12 mouse cellular contexts compared by ENCODE assay signal in genomic region chr14:120500021-120500560, GRCm38 (mm10). TPM values are rescaled to one million over a fixed set of nuclear protein-coding genes. Genes with fewer than 3 reads are reported as not detected.
DNase-seq lines count a peak whose midpoint lies in the region.
"Had no signal": no experiment of that assay in that cellular context is flagged by ENCODE, and none has a peak within 500 bp of the region (broad histone marks: within the 10 kb centered on the region; RNA-seq: fewer than 3 reads in every experiment).

No protein-coding gene starts in this region.

- intact Hi-C loops in left cerebral cortex, postnatal 25 days (cut with DNase I): loop anchor here (5.0 kb wide), 1 partner anchor 77 kb away; no protein-coding TSS in a partner anchor
- intact Hi-C loops in left cerebral cortex, postnatal 4 days (cut with DNase I): no loop called here

- DNase-seq in frontal cortex, postnatal 36 days (ENCODE audit: low spot score in 2 of 2): peak; percentile 47 to 65
- DNase-seq in frontal cortex, postnatal 14 days (ENCODE audit: low spot score in 2 of 2): no peak
- peak; percentile 59 to 81 for DNase-seq in left cerebral cortex, postnatal 25 days (ENCODE audit: low spot score in 2 of 2)
- no peak for DNase-seq in left cerebral cortex, postnatal 4 days
- DNase-seq in cerebellum, adult 11 months: peak; percentile 25
- peak; percentile 24 to 39 for DNase-seq in cerebellum, postnatal 36 days
- DNase-seq in MN1 (ENCODE audit: low spot score): no peak
- DNase-seq in thymus, postnatal 14 days: no peak
- DNase-seq: B cell, adult 2 months; embryo, embryonic 11 days; kidney, adult 11 months; thymus, adult 2 months had no signal

RNA-seq across cellular contexts. Expression of gene Rap2a, which starts 21.8 kb away (rescaled TPM):
- 100 to 1,000 TPM in 1 of 2 experiments, 10 to 100 TPM in 1; 90.0 to 106 TPM for total RNA-seq in left cerebral cortex, postnatal 25 days (2021)
- total RNA-seq in left cerebral cortex, postnatal 4 days (2021): 10 to 100 TPM; 91.3 to 97.7 TPM

Comparison
In these comparisons a context has a peak if more than half of its experiments do, and no peak if none do; other contexts are left out.
1. DNase-seq: peak in frontal cortex, postnatal 36 days (2 of 2), left cerebral cortex, postnatal 25 days (2 of 2), cerebellum, adult 11 months (single experiment) and cerebellum, postnatal 36 days (2 of 2); none in frontal cortex, postnatal 14 days (0 of 2), left cerebral cortex, postnatal 4 days (single experiment), MN1 (single experiment) and thymus, postnatal 14 days (single experiment).